Mouse (Mus musculus) left cerebral cortex, adult 8-10 months (tissue): ENCODE data around the gene Mrps31. TPM values are rescaled to one million over a fixed set of nuclear protein-coding genes. Genes with fewer than 3 reads are reported as not detected.

Experiments
- total RNA-seq, 4 experiments: library from RNA; stranded (reverse); gene quantifications; 2 replicates each; pipeline ENCODE4 v1.2.4; 2022

The Mrps31 gene
- total RNA-seq, 4 experiments from 2014 or later: 21.5 to 27.0 (median 25.4) TPM

Other genes with a start within 250 kb of the Mrps31 start
- 1 to 10 TPM; 1.6 to 3.5 (median 2.1) TPM for gene Nek3, start 244.9 kb upstream of the Mrps31 start, total RNA-seq
- gene Ckap2, start 225.5 kb upstream of the Mrps31 start, total RNA-seq: under 1 TPM in 3 of 4 experiments, not detected in 1; 0.30 to 0.63 (median 0.51) TPM
- gene Vps36, start 218.6 kb upstream of the Mrps31 start, total RNA-seq: 10 to 100 TPM; 19.3 to 24.8 (median 20.4) TPM
- gene Thsd1, start 184.0 kb upstream of the Mrps31 start, total RNA-seq: 1 to 10 TPM; 3.0 to 4.2 (median 3.4) TPM
- not detected for gene Tpte, start 127.9 kb upstream of the Mrps31 start, total RNA-seq
- 10 to 100 TPM; 10.1 to 10.9 (median 10.6) TPM for gene Slc25a15, start 12.8 kb upstream of the Mrps31 start, total RNA-seq